Mouse (Mus musculus) midbrain, embryonic 12.5 days (tissue): ENCODE data around the gene Tmeff1. TPM values are rescaled to one million over a fixed set of nuclear protein-coding genes. Genes with fewer than 3 reads are reported as not detected.

Experiments
- ATAC-seq: fragments of 200-750 bp; cut with Nextera tagmentation; 2 replicates; pipeline ENCODE4 v1.8.0; 2017; ENCODE audit warnings: low read depth, moderate TSS enrichment, moderate library complexity; ENCODE audit not compliant: low FRiP score
- H3K27ac ChIP-seq: fragments of 300-500 bp; sonication (generic); replicated peaks from 2 replicates; pipeline ENCODE4 v1.5.1; 2016; ENCODE audit warnings: mild to moderate bottlenecking
- H3K27me3 ChIP-seq: fragments of 300-500 bp; sonication (generic); 2 replicates; pipeline ENCODE4 v1.6.1; 2016; ENCODE audit warnings: mild to moderate bottlenecking
- H3K36me3 ChIP-seq: fragments of 300-500 bp; sonication (generic); 2 replicates; pipeline ENCODE4 v1.6.1; 2016
- H3K4me1 ChIP-seq: fragments of 300-500 bp; sonication (generic); 2 replicates; pipeline ENCODE4 v1.6.1; 2016
- H3K4me2 ChIP-seq: fragments of 300-500 bp; sonication (generic); replicated peaks from 2 replicates; pipeline ENCODE4 v1.6.1; 2016; ENCODE audit warnings: mild to moderate bottlenecking, moderate library complexity
- H3K4me3 ChIP-seq: fragments of 300-500 bp; sonication (generic); 2 replicates; pipeline ENCODE4 v1.5.1; 2016; ENCODE audit warnings: mild to moderate bottlenecking
- H3K9ac ChIP-seq: fragments of 300-500 bp; sonication (generic); replicated peaks from 2 replicates; pipeline ENCODE4 v1.6.1; 2016; ENCODE audit warnings: mild to moderate bottlenecking, moderate library complexity
- H3K9me3 ChIP-seq: fragments of 300-500 bp; sonication (generic); 2 replicates; pipeline ENCODE4 v1.6.1; 2016; ENCODE audit warnings: mild to moderate bottlenecking
- WGBS: fragments of 180-500 bp; shearing (Covaris S2); methylation state at CpG from one replicate; pipeline ENCODE4 v1.1.7; 2016; 5-methylcytosine and 5-hydroxymethylcytosine counted together
- polyA plus RNA-seq: library from polyadenylated mRNA; unstranded; fragments of >200 nt; fragmentation: Nextera tagmentation; extraction: Ambion mirVana; gene quantifications from 2 replicates; pipeline ENCODE4 v1.2.1, GENCODE M21; 2016

Tmeff1 gene
- polyA plus RNA-seq, 1 experiment from 2014 or later, result 268 TPM

GRCm38 (mm10) chr4:48545966-48546365 lies 39.0 kb upstream of the Tmeff1 start:
- no peaks in the 10 kb centered on the region for H3K36me3 ChIP-seq
- H3K4me2 ChIP-seq, result peak overlapping the region; percentile 23; the same call in 1 of the 2 replicates
- whole genome bisulfite sequencing, result 42% methylated on average over 12 of the region's 12 CpGs
- H3K4me1 ChIP-seq, result peaks cover 77% of the 10 kb centered on the region
- ATAC-seq, result no peak
- H3K4me3 ChIP-seq, result no peak overlapping the region
- peak overlapping the region; percentile 84 for H3K27ac ChIP-seq
- H3K27me3 ChIP-seq, result no peaks in the 10 kb centered on the region
- peak overlapping the region; percentile 43; the same call in 1 of the 2 replicates for H3K9ac ChIP-seq
- no peaks in the 10 kb centered on the region for H3K9me3 ChIP-seq

GRCm38 (mm10) chr4:48546568-48547496 lies 38.1 kb upstream of the Tmeff1 start:
- no peak overlapping the region for H3K4me3 ChIP-seq
- ATAC-seq, result peak; percentile 81
- peak overlapping the region; percentile 23 for H3K4me2 ChIP-seq
- H3K36me3 ChIP-seq, result 0 out of 2 replicates have a peak, but pooled peaks cover 3% of the 10 kb centered on the region
- H3K9me3 ChIP-seq, result no peaks in the 10 kb centered on the region
- peak overlapping the region; percentile 84 for H3K27ac ChIP-seq
- H3K27me3 ChIP-seq, result no peaks in the 10 kb centered on the region
- peak overlapping the region; percentile 43 for H3K9ac ChIP-seq
- peaks cover 72% of the 10 kb centered on the region for H3K4me1 ChIP-seq
- 10% methylated on average over 9 of the region's 9 CpGs for WGBS

- no peak for ATAC-seq
- 39% methylated on average over 6 of the region's 6 CpGs for WGBS
- H3K27me3 ChIP-seq, result no peaks in the 10 kb centered on the region
- no peak overlapping the region for H3K9ac ChIP-seq
- no peak overlapping the region for H3K4me3 ChIP-seq
- H3K27ac ChIP-seq, result peak overlapping the region; percentile 84
- H3K36me3 ChIP-seq, result peaks cover 17% of the 10 kb centered on the region
- H3K4me2 ChIP-seq, result no peak overlapping the region
- H3K4me1 ChIP-seq, result peaks cover 55% of the 10 kb centered on the region
- no peaks in the 10 kb centered on the region for H3K9me3 ChIP-seq
Measured at GRCm38 (mm10) chr4:48548393-48549045, 36.5 kb upstream of the Tmeff1 start.

GRCm38 (mm10) chr4:48549661-48550060 lies 35.3 kb upstream of the Tmeff1 start:
- no peak overlapping the region for H3K9ac ChIP-seq
- H3K4me2 ChIP-seq, result no peak overlapping the region
- WGBS, result 92% methylated on average over 5 of the region's 5 CpGs
- no peak overlapping the region for H3K4me3 ChIP-seq
- H3K27ac ChIP-seq, result no peak overlapping the region
- ATAC-seq, result no peak
- H3K27me3 ChIP-seq, result no peaks in the 10 kb centered on the region
- H3K4me1 ChIP-seq, result peaks cover 44% of the 10 kb centered on the region
- peaks cover 28% of the 10 kb centered on the region for H3K36me3 ChIP-seq
- H3K9me3 ChIP-seq, result no peaks in the 10 kb centered on the region

- no peaks in the 10 kb centered on the region for H3K27me3 ChIP-seq
- H3K36me3 ChIP-seq, result peaks cover 47% of the 10 kb centered on the region
- peaks cover 15% of the 10 kb centered on the region for H3K4me1 ChIP-seq
- no peak overlapping the region for H3K4me3 ChIP-seq
- no peak overlapping the region for H3K9ac ChIP-seq
- H3K27ac ChIP-seq, result no peak overlapping the region
- WGBS, result 94% methylated on average over 27 of the region's 27 CpGs
- H3K9me3 ChIP-seq, result no peaks in the 10 kb centered on the region
- no peak for ATAC-seq
- H3K4me2 ChIP-seq, result no peak overlapping the region
Measured at GRCm38 (mm10) chr4:48552486-48553064, 32.4 kb upstream of the Tmeff1 start.

- peaks cover 57% of the 10 kb centered on the region for H3K36me3 ChIP-seq
- no peak for ATAC-seq
- no peaks in the 10 kb centered on the region for H3K9me3 ChIP-seq
- peaks cover under 1% of the 10 kb centered on the region; the same call in 1 of the 2 replicates for H3K4me1 ChIP-seq
- no peaks in the 10 kb centered on the region for H3K27me3 ChIP-seq
- no peak overlapping the region for H3K9ac ChIP-seq
- WGBS, result 88% methylated on average over 7 of the region's 7 CpGs
- no peak overlapping the region for H3K27ac ChIP-seq
- H3K4me2 ChIP-seq, result no peak overlapping the region
- no peak overlapping the region for H3K4me3 ChIP-seq
Measured at GRCm38 (mm10) chr4:48554132-48554531, 30.8 kb upstream of the Tmeff1 start.

GRCm38 (mm10) chr4:48555729-48556128 lies 29.2 kb upstream of the Tmeff1 start:
- no peaks in the 10 kb centered on the region for H3K9me3 ChIP-seq
- no peak overlapping the region for H3K9ac ChIP-seq
- no peak overlapping the region for H3K4me2 ChIP-seq
- no peaks in the 10 kb centered on the region for H3K27me3 ChIP-seq
- no peak overlapping the region for H3K27ac ChIP-seq
- H3K4me1 ChIP-seq, result no peaks in the 10 kb centered on the region
- H3K4me3 ChIP-seq, result no peak overlapping the region
- peaks cover 69% of the 10 kb centered on the region for H3K36me3 ChIP-seq
- ATAC-seq, result no peak
- 27% methylated on average over 3 of the region's 3 CpGs for WGBS

- Histone ChIP-seq H3K9me3 (no peaks in the 10 kb centered on the region), H3K9ac (no peak overlapping the region), H3K27me3 (no peaks in the 10 kb centered on the region), H3K4me2 (no peak overlapping the region), H3K36me3 (peaks cover 69% of the 10 kb centered on the region), H3K4me3 (no peak overlapping the region), H3K4me1 (no peaks in the 10 kb centered on the region), H3K27ac (no peak overlapping the region)
- no peak for ATAC-seq
- 92% methylated on average over 14 of the region's 14 CpGs for WGBS
Measured at GRCm38 (mm10) chr4:48559652-48560051, 25.3 kb upstream of the Tmeff1 start.

GRCm38 (mm10) chr4:48561824-48562223 lies 23.1 kb upstream of the Tmeff1 start:
- H3K36me3 ChIP-seq, result peaks cover 62% of the 10 kb centered on the region
- H3K27me3 ChIP-seq, result no peaks in the 10 kb centered on the region
- 92% methylated on average over 8 of the region's 8 CpGs for WGBS
- H3K9me3 ChIP-seq, result no peaks in the 10 kb centered on the region
- no peak overlapping the region for H3K4me3 ChIP-seq
- no peak overlapping the region for H3K9ac ChIP-seq
- no peaks in the 10 kb centered on the region for H3K4me1 ChIP-seq
- no peak overlapping the region for H3K27ac ChIP-seq
- ATAC-seq, result no peak
- no peak overlapping the region for H3K4me2 ChIP-seq

- Histone ChIP-seq H3K4me3 (no peak overlapping the region), H3K4me2 (no peak overlapping the region), H3K4me1 (no peaks in the 10 kb centered on the region), H3K9ac (no peak overlapping the region), H3K27me3 (no peaks in the 10 kb centered on the region), H3K9me3 (no peaks in the 10 kb centered on the region), H3K27ac (no peak overlapping the region), H3K36me3 (peaks cover 43% of the 10 kb centered on the region)
- ATAC-seq, result no peak
Measured at GRCm38 (mm10) chr4:48564962-48565361, 20.0 kb upstream of the Tmeff1 start.

GRCm38 (mm10) chr4:48576361-48576760 lies 8.6 kb upstream of the Tmeff1 start:
- H3K4me2 ChIP-seq, result no peak overlapping the region
- no peaks in the 10 kb centered on the region for H3K9me3 ChIP-seq
- H3K4me3 ChIP-seq, result no peak overlapping the region
- no peaks in the 10 kb centered on the region for H3K27me3 ChIP-seq
- WGBS, result 82% methylated on average over 7 of the region's 7 CpGs
- no peak for ATAC-seq
- H3K27ac ChIP-seq, result no peak overlapping the region
- H3K9ac ChIP-seq, result no peak overlapping the region
- no peaks in the 10 kb centered on the region for H3K36me3 ChIP-seq
- peaks cover 4% of the 10 kb centered on the region for H3K4me1 ChIP-seq

- Histone ChIP-seq H3K9me3 (no peaks in the 10 kb centered on the region), H3K27me3 (no peaks in the 10 kb centered on the region), H3K27ac (no peak overlapping the region), H3K4me2 (no peak overlapping the region), H3K36me3 (no peaks in the 10 kb centered on the region), H3K9ac (no peak overlapping the region), H3K4me1 (peaks cover 12% of the 10 kb centered on the region), H3K4me3 (no peak overlapping the region)
- WGBS, result 96% methylated on average over 1 of the region's 1 CpGs
- no peak for ATAC-seq
Measured at GRCm38 (mm10) chr4:48577831-48578230, 7.1 kb upstream of the Tmeff1 start.
